Mouse (Mus musculus): ENCODE results near the gene Aktip. TPM values are rescaled to one million over a fixed set of nuclear protein-coding genes. Genes with fewer than 3 reads are reported as not detected.

The Aktip gene
- polyA plus RNA-seq, 2 experiments: 2.9 to 5.6 TPM

- H3K9me3 ChIP-seq (ENCODE audit: control insufficient read depth, low read length): no peaks in the 10 kb centered on the region
- no peaks in the 10 kb centered on the region for H3K27me3 ChIP-seq (ENCODE audit: control insufficient read depth, insufficient read depth, low read length)
- ATAC-seq (ENCODE audit: insufficient read depth): no peak
- WGBS (ENCODE audit: insufficient replicate concordance): 71% methylated on average over 7 of the region's 7 CpGs
- no peak overlapping the region for H3K4me2 ChIP-seq (ENCODE audit: low read depth)
- H3K4me3 ChIP-seq (ENCODE audit: insufficient read depth in 1 of 2, low read depth in 2 of 2, low read length in 2 of 2): no peak overlapping the region
- TF ChIP-seq CTCF (IDR thresholded peaks at IDR 0.05; ENCODE audit: low read depth): no peak
- no peak for TF ChIP-seq EP300 (IDR thresholded peaks at IDR 0.05; ENCODE audit: low read depth)
- no peak overlapping the region for H3K9ac ChIP-seq (replicated peaks)
- no peak for DNase-seq (ENCODE audit: low read depth in 3 of 3, low spot score in 3 of 3)
- no peaks in the 10 kb centered on the region for H3K36me3 ChIP-seq (replicated peaks; ENCODE audit: control insufficient read depth, insufficient read depth, low read depth)
- H3K27ac ChIP-seq: no peak overlapping the region
- no peaks in the 10 kb centered on the region for H3K4me1 ChIP-seq (replicated peaks; ENCODE audit: control insufficient read depth in 2 of 2, insufficient read depth in 2 of 2, low read length in 1 of 2)
Measured at GRCm38 (mm10) chr8:91151531-91151930, 48.2 kb downstream of the Aktip start.

GRCm38 (mm10) chr8:91149298-91149697 is 50.5 kb downstream of the Aktip start:
- ATAC-seq (ENCODE audit: insufficient read depth) (no peak), DNase-seq (ENCODE audit: low read depth in 3 of 3, low spot score in 3 of 3) (no peak)
- Histone ChIP-seq H3K4me2 (ENCODE audit: low read depth) (no peak overlapping the region), H3K9ac (replicated peaks) (no peak overlapping the region), H3K4me1 (replicated peaks; ENCODE audit: control insufficient read depth in 2 of 2, insufficient read depth in 2 of 2, low read length in 1 of 2) (no peaks in the 10 kb centered on the region), H3K27me3 (ENCODE audit: control insufficient read depth, insufficient read depth, low read length) (no peaks in the 10 kb centered on the region), H3K27ac (no peak overlapping the region), H3K9me3 (ENCODE audit: control insufficient read depth, low read length) (no peaks in the 10 kb centered on the region), H3K4me3 (ENCODE audit: insufficient read depth in 1 of 2, low read depth in 2 of 2, low read length in 2 of 2) (no peak overlapping the region), H3K36me3 (replicated peaks; ENCODE audit: control insufficient read depth, insufficient read depth, low read depth) (no peaks in the 10 kb centered on the region)
- TF ChIP-seq CTCF (IDR thresholded peaks at IDR 0.05; ENCODE audit: low read depth) (no peak), EP300 (IDR thresholded peaks at IDR 0.05; ENCODE audit: low read depth) (no peak)
- 43% methylated on average over 3 of the region's 3 CpGs for WGBS (ENCODE audit: insufficient replicate concordance)

DNA sequence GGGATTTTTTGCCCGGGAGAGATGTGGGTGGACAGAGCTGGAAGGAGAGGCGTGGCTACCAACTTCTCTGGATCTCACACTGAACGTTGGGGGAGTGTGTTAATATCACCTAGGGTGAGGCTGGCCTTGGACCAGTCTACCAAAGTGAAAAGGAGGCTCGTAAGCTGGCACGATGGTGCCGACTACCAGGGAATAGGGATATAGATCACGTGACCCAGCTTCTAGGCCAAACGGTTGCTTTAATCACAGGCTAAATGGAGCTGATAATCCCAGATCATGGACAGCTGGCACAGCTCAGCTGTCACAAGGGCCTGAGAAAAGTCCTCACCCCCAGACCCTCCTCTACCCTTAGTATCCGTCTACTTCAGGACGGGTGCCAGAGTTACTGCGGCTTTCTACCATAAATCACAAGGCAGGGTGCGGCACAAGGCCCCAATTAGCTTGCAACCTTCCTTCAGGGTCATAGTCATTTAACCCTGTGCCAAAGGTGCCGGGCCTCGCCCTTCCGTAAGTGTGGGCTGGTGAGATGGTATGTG is 51.1 kb downstream of the Aktip start:
- H3K4me2 ChIP-seq (ENCODE audit: low read depth): no peak overlapping the region
- no peak for DNase-seq (ENCODE audit: low read depth in 3 of 3, low spot score in 3 of 3)
- no peaks in the 10 kb centered on the region for H3K27me3 ChIP-seq (ENCODE audit: control insufficient read depth, insufficient read depth, low read length)
- no peak overlapping the region for H3K9ac ChIP-seq (replicated peaks)
- H3K4me3 ChIP-seq (ENCODE audit: insufficient read depth in 1 of 2, low read depth in 2 of 2, low read length in 2 of 2): no peak overlapping the region
- TF ChIP-seq CTCF (IDR thresholded peaks at IDR 0.05; ENCODE audit: low read depth): no peak
- TF ChIP-seq EP300 (IDR thresholded peaks at IDR 0.05; ENCODE audit: low read depth): no peak
- no peaks in the 10 kb centered on the region for H3K36me3 ChIP-seq (replicated peaks; ENCODE audit: control insufficient read depth, insufficient read depth, low read depth)
- H3K27ac ChIP-seq: no peak overlapping the region
- no peak for ATAC-seq (ENCODE audit: insufficient read depth)
- WGBS (ENCODE audit: insufficient replicate concordance): 73% methylated on average over 15 of the region's 15 CpGs
- H3K4me1 ChIP-seq (replicated peaks; ENCODE audit: control insufficient read depth in 2 of 2, insufficient read depth in 2 of 2, low read length in 1 of 2): no peaks in the 10 kb centered on the region
- no peaks in the 10 kb centered on the region for H3K9me3 ChIP-seq (ENCODE audit: control insufficient read depth, low read length)

- no peaks in the 10 kb centered on the region for H3K27me3 ChIP-seq (ENCODE audit: control insufficient read depth, insufficient read depth, low read length)
- no peaks in the 10 kb centered on the region for H3K9me3 ChIP-seq (ENCODE audit: control insufficient read depth, low read length)
- ATAC-seq (ENCODE audit: insufficient read depth) (no peak), DNase-seq (ENCODE audit: low read depth in 3 of 3, low spot score in 3 of 3) (peak in 1 of 3 experiments; percentile 7)
- no peak overlapping the region for H3K4me2 ChIP-seq (ENCODE audit: low read depth)
- H3K36me3 ChIP-seq (replicated peaks; ENCODE audit: control insufficient read depth, insufficient read depth, low read depth): no peaks in the 10 kb centered on the region
- H3K9ac ChIP-seq (replicated peaks): no peak overlapping the region
- 9% methylated on average over 6 of the region's 6 CpGs for WGBS (ENCODE audit: insufficient replicate concordance)
- no peaks in the 10 kb centered on the region for H3K4me1 ChIP-seq (replicated peaks; ENCODE audit: control insufficient read depth in 2 of 2, insufficient read depth in 2 of 2, low read length in 1 of 2)
- H3K4me3 ChIP-seq (ENCODE audit: insufficient read depth in 1 of 2, low read depth in 2 of 2, low read length in 2 of 2): no peak overlapping the region
- H3K27ac ChIP-seq: no peak overlapping the region
- TF ChIP-seq EP300 (IDR thresholded peaks at IDR 0.05; ENCODE audit: low read depth): no peak
- TF ChIP-seq CTCF (IDR thresholded peaks at IDR 0.05; ENCODE audit: low read depth): peak; percentile 84
Measured at GRCm38 (mm10) chr8:91147715-91148114, 52.1 kb downstream of the Aktip start.

DNA sequence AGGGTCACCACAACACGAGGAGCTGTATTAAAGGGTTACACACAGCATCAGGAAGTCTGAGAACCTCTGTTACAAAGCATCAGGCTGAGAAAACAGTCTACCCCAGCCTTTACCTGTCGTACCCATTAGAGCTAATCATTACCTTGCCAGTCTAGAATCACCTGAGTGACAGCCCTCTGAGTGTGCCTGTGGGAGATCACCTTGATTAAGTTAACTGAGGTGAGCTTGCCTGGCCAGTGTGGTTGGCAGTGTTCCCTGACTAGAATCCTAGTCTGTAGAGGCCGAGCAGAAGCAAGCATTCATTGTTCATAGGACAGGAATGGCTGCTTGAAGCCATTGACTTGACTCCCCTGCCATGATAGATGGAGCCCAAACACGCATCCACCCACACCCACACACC is 58.9 kb downstream of the Aktip start:
- ATAC-seq (ENCODE audit: insufficient read depth): no peak
- no peaks in the 10 kb centered on the region; the same call in 1 of the 2 replicates for H3K9me3 ChIP-seq (ENCODE audit: control insufficient read depth, low read length)
- no peak overlapping the region for H3K4me3 ChIP-seq (ENCODE audit: insufficient read depth in 1 of 2, low read depth in 2 of 2, low read length in 2 of 2)
- no peaks in the 10 kb centered on the region for H3K36me3 ChIP-seq (replicated peaks; ENCODE audit: control insufficient read depth, insufficient read depth, low read depth)
- DNase-seq (ENCODE audit: low read depth in 3 of 3, low spot score in 3 of 3): no peak
- no peak overlapping the region for H3K4me2 ChIP-seq (ENCODE audit: low read depth)
- H3K27ac ChIP-seq: no peak overlapping the region
- WGBS (ENCODE audit: insufficient replicate concordance): 52% methylated on average over 4 of the region's 4 CpGs
- TF ChIP-seq CTCF (IDR thresholded peaks at IDR 0.05; ENCODE audit: low read depth) (no peak), EP300 (IDR thresholded peaks at IDR 0.05; ENCODE audit: low read depth) (no peak)
- H3K4me1 ChIP-seq (replicated peaks; ENCODE audit: control insufficient read depth in 2 of 2, insufficient read depth in 2 of 2, low read length in 1 of 2): no peaks in the 10 kb centered on the region
- H3K9ac ChIP-seq (replicated peaks): no peak overlapping the region
- no peaks in the 10 kb centered on the region for H3K27me3 ChIP-seq (ENCODE audit: control insufficient read depth, insufficient read depth, low read length)

All from liver, embryonic 14.5 days (tissue).